Mouse (Mus musculus) urinary bladder, adult 2 months (tissue): ENCODE results near the gene Btg1-ps2. TPM values are rescaled to one million over a fixed set of nuclear protein-coding genes. Genes with fewer than 3 reads are reported as not detected.
"Not testable (repeated sequence)": the region's sequence is repeated elsewhere in the genome, so short reads cannot be mapped to it uniquely, and the experiment has no call there.

Source experiments
- DNase-seq: peaks from one replicate; pipeline ENCODE4 v3.0.0; 2022; ENCODE audit warnings: low spot score
- polyA plus RNA-seq: library from polyadenylated mRNA; depleted of rRNA; stranded (reverse); fragments of >200 nt; gene quantifications from 2 replicates; pipeline ENCODE4 v1.2.3, GENCODE M21; 2012; rRNA removed

Gene Btg1-ps2
- not detected in 2 replicates for polyA plus RNA-seq

DNA sequence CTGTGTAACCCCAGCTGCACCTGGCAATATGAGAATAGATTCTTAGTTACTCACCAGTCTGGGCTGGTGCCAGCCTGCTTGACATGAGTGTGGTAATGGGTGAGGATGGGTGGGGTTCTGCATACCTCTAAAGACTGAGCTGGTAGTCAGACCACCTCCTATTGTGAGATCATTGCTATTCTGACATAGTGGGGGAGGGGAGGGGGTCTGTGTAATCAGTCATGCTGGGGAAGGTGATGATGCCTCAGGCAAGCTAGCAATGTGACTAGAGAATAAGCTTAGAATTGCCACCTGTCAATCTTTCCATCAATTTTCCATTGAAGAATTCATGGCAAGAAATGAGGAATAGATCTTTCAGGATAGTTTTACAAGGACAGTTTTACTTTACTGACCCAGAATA is at the start of gene Btg1-ps2:
Gene Btg1-ps2 (minus strand): TSS at position 101 of the 400 bp plus-strand sequence.
- not testable (repeated sequence) for DNase-seq

DNA sequence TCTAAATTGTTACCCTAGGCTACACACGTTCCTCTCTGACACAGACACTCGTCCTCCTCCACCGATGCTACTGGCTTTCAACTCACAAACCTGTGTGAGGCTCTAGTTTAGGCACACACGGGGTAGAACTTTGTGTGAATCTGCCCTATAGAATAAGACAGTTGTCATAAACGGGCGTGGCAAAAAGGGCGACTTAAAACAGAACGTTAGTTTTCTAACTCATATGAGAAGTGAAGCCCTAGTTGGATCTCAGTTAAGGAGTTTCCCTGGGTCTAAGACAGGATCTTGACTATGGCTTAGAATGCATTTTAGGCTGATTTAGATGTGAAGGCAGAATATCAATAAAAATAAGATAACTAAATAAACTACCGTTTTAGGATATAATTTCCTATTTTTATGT is 42.1 kb upstream of the Btg1-ps2 start, which contains the start of gene Rhox11:
Gene Rhox11 (minus strand): TSS at position 101 of the 400 bp plus-strand sequence.
- DNase-seq = no peak

DNA sequence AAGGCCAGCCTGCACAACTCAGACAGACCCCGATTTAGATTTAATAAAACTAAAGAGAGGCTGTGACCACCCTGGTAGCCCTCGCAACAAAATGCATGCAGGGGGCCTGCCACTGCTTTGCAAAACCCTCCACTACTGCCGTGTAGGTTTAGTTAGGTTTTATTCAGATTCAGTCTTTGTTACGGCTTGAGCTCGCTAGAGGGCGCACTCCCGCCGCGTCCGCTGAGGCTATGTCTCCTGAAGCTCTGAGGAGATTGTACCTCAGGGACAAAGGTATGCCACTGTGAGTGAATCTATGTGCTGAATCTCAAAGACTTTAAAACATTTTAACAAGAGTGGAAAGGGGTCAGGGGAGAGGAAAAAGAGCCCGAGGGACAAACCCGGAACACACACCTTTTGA is 41.3 kb upstream of the Btg1-ps2 start:
- peak; percentile 25 for DNase-seq

DNA sequence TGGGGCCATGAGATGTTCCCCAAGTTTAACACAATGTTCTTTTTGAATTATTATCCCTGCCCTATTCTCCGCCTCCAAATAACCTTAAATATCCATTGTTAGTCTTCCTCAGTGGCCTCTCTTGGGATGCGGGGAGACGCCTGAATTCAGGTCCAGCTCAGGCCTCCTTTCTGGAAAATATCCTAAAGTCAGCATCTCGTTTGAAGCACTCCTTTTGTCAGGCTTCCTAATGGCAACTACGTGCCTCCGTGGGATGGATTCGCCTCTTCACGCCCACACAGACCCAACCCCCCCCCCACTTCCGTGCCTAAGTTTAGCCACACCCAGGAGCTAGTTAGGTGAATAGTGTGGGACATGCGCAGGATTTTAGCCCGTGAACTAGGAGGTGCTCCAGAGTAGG is 23.3 kb upstream of the Btg1-ps2 start, which contains the start of gene Rhox10:
Gene Rhox10 (plus strand): TSS at position 301 of the 400 bp plus-strand sequence.
- no peak for DNase-seq

DNA sequence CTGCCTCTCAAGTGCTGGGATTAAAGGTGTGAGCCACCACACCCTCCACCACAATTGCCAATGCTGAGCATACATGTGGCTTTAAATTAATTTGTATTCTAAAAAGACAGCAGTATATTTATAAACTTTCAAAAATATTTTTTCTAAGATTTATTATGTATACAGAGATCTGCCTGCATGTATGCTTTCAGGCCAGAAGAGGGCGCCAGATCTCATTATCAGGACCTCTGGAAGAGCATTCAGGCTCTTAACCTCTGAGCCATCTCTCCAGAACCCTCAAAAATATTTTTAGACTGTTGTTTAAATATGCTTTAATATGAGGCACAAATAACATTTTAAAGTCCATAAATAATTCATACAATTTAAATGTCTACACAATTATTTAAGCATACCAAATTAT is 18.6 kb upstream of the Btg1-ps2 start:
- DNase-seq = no peak

DNA sequence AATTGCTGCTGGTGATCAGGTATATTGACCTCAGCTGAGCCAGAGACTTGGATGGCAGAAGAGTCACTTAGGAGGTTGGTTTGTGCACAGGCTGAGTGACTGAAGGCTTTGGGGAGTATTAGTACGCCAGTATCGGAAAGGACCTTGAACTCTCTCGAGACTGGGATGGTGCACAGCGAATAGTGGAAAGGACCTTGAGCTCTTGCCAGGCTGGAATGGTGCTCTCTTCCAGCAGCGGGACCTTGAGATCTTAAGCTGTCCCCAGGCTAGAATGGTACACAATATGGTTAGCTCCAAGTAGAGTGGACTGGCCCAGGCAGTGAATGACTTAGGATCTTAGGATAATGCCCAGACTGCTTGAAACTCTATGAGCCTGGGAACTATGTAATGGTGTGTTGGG is 3.2 kb downstream of the Btg1-ps2 start:
- no peak for DNase-seq

DNA sequence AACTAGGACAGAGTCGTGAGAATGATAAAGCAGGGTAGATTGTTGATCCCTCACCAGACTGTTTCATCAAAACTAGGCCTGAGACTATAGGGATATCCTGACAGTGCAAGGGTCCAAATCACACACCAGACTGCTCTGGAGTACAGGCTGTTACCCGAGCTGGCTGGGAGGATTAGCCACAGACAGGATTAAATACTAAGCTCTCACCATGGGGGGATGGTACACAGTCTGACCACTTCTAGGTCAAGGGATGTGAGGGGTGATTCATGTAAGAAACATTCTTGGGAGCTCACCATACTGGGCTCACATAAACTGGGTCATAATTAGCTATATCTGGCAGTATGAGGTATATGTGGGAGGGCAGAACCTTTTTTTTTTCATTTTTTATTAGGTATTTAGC is 9.1 kb downstream of the Btg1-ps2 start:
- DNase-seq = no peak

DNA sequence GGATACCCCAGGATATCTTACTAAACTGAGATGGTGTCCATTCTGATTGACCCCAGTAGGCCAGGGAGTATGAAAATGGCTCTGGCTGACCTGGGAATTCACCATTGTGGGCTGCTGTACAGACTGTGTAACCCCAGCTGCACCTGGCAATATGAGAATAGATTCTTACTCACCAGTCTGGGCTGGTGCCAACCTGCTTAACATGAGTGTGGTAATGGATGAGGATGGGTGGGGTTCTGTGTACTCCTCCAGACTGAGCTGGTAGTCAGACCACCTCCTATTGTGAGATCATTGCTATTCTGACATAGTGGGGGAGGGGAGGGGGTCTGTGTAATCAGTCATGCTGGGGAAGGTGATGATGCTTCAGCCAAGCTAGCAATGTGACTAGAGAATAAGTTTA is 24.3 kb downstream of the Btg1-ps2 start, which contains the start of gene Btg1-ps1:
Gene Btg1-ps1 (minus strand): TSS at position 219 of the 400 bp plus-strand sequence.
- not testable (repeated sequence) for DNase-seq

DNA sequence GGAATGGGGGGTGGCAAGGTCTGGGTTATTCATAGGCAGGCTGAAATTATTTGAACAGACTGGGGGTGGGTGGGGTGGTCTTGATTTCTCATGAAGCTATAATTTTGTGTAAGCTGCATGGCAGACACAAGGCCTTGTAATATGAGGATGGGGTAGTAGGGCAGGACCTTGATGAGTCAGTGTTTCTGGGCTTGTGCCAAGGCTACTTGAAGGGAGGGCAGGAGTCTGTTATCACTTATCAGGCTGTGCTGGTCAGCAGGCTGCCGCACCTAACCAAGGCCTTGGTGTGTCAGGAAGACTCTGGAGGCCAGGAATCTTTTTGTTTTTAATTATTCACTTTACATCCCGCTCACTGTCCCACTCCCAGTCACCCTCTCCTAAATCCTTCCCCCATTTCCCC is 34.2 kb downstream of the Btg1-ps2 start:
- DNase-seq = no peak

Other genes with a start within 250 kb of the Btg1-ps2 start
- 8.6 and 9.8 TPM in 2 replicates for gene Rhox5, start 238.3 kb downstream of the Btg1-ps2 start, polyA plus RNA-seq
- 0.06 TPM in 1 of 2 replicates, not detected in the other for gene Rhox6, start 216.2 kb downstream of the Btg1-ps2 start, polyA plus RNA-seq
- 0.19 and 0.67 TPM in 2 replicates for gene Rhox7a, start 211.4 kb downstream of the Btg1-ps2 start, polyA plus RNA-seq
- gene Rhox8, start 164.2 kb downstream of the Btg1-ps2 start, polyA plus RNA-seq = 0.09 TPM in 1 of 2 replicates, not detected in the other
- gene Rhox7b, start 145.9 kb downstream of the Btg1-ps2 start, polyA plus RNA-seq = 0.06 and 0.10 TPM in 2 replicates
- not detected in 2 replicates for gene Rhox9, start 141.3 kb downstream of the Btg1-ps2 start, polyA plus RNA-seq
- not detected in 2 replicates for gene Btg1-ps1, start 24.3 kb downstream of the Btg1-ps2 start, polyA plus RNA-seq
- not detected in 2 replicates for gene Rhox10, start 23.4 kb upstream of the Btg1-ps2 start, polyA plus RNA-seq
- not detected in 2 replicates for gene Rhox11, start 42.0 kb upstream of the Btg1-ps2 start, polyA plus RNA-seq
- gene Rhox12, start 67.8 kb upstream of the Btg1-ps2 start, polyA plus RNA-seq = not detected in 2 replicates
- gene Rhox13, start 78.1 kb upstream of the Btg1-ps2 start, polyA plus RNA-seq = not detected in 2 replicates
- gene Zbtb33, start 146.7 kb upstream of the Btg1-ps2 start, polyA plus RNA-seq = 8.6 and 8.9 TPM in 2 replicates
- 5.6 and 6.0 TPM in 2 replicates for gene Tmem255a, start 209.3 kb upstream of the Btg1-ps2 start, polyA plus RNA-seq